Mouse (Mus musculus) adrenal gland, postnatal 25 days (tissue): ENCODE measurements around the gene Ephx3. TPM values are rescaled to one million over a fixed set of nuclear protein-coding genes. Genes with fewer than 3 reads are reported as not detected.
A peak's percentile ranks its signal among the peaks of the same experiment; 100 is the strongest.

Experiments used
- DNase-seq: peaks from one replicate; pipeline ENCODE4 v3.0.0; 2021; ENCODE audit warnings: mixed read lengths
- total RNA-seq: library from RNA; stranded (reverse); gene quantifications from 2 replicates; pipeline ENCODE4 v1.2.3, GENCODE M21; 2021

Gene Ephx3
- total RNA-seq, 1 experiment from 2014 or later, result not detected

DNA sequence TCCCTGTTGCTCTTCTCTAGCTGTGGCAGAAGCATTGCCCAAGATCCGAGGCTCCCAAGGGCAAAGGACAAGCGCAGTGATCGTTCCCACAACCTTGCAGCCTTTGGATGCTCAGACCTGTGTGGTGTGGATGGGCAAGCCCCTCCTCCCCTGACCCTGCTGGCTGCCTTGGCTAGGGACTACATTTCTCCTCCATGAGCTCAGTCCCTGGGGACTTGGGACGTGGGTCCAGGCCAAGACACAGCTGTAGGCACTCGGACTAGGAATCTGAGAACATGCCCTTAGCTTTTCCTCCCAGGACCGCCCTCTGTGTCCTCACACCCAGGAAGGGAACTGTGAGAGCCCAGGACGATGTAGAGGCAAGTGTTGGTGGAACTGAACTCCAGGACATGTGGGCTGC, 16.2 kb downstream of the Ephx3 start:
- DNase-seq, result peak; percentile 37

GRCm38 (mm10) chr17:32172485-32172884, 16.9 kb downstream of the Ephx3 start:
- no peak for DNase-seq

DNA sequence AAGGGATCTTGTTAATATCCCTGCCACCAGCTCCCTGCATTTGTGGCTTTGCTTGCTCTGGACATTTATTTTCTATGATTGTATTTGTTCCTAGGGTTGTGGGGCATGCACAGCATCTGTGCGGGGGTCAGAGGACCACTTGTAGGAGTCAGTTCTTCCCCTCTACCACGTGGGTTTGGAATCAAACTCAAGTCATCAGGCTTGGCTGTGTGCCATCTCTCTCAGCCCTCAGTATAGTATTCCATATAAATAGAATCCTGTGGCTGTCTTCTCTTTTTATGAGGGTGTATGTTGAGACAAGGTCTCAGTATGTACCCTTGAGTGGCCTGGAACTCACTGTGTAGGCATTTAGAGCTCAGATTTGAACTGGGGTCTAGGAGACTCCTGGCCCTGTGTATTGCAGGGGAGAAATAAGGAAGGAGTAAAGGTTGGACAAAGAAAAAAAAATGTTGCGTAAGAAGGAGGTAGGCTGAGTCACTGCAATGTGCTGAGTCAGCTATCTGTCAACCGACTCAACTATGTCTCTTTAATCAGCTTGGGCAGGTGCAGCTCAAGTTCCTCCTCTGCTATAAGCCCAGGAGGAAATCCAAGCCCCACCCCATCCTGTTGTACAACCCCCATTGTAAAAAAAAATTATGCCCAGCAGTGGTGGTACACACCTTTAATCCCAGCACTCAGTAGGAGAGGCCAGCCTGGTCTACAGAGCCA, 19.7 kb downstream of the Ephx3 start:
- no peak for DNase-seq

GRCm38 (mm10) chr17:32166687-32167086, 22.7 kb downstream of the Ephx3 start, which contains the start of gene Notch3:
TSS of gene Notch3 (minus strand) at chr17:32166852.
- peak; percentile 58 for DNase-seq

- DNase-seq, result peak; percentile 36
These were observed 23.4 kb downstream of the Ephx3 start for GRCm38 (mm10) chr17:32165803-32166595.

DNA sequence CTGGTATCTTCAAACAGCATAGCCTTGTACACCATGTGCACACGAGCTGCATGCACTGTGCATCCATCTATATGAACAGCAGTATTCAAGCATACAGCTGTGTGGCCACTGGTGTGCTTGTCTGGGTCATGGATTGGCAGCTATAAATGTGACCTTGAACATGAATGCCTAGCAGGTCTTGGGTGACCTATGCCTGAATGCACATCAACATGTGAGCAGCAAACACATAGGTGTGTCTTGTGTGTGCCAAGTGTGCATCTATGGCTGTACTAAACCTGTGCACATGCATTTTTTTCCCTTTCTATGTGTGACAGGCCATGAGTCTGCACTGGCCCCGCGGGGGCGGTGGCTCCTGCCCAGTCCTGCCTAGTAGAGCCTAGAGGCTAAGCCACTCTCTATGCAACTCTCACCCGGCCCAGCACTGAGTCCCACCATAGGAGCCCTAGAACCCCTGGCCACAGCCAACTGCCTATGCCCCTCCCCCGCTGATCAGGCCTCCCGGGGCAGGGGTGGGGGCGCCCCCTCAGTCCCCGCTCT, 24.0 kb downstream of the Ephx3 start:
- DNase-seq, result no peak

GRCm38 (mm10) chr17:32164780-32165179, 24.6 kb downstream of the Ephx3 start:
- DNase-seq, result no peak

DNA sequence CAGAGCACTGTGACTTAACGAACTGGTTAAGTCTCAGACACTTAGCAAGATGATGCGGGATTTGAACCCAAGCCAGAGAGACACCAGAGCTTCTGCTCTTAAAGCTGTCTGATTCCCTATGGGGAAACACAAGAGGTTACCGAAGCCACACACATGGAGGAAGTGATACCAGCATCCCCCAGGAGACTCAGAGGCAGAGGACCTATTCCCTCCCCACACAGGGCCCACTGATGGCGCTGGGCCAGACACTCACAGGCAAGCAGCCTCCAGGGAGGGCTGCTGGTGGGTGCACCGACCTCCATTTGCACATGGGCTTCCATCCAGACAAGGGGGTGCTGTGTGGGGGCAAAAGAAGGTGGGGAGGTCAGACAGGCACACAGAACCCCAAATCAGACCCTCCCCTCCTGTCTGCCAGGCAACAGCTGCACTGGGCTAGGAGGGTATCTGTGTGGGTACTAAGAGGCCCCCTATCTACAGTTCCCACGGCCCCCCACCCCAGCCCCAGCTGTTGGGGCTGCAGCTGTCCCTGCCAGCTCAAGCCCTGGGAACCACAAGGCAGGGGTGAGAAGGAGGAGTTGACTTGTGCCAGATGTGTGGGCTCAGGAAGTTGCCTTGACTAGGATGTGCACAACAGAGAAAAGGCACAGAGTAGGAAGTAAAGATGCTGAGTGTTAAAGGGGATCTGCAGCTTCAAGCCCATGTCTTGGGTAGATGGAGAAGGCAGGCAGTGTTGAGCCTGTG, 25.3 kb downstream of the Ephx3 start:
- no peak for DNase-seq

- peak; percentile 69 for DNase-seq
These were observed 27.1 kb downstream of the Ephx3 start for GRCm38 (mm10) chr17:32162112-32162850.

GRCm38 (mm10) chr17:32160882-32161281, 28.5 kb downstream of the Ephx3 start:
- no peak for DNase-seq

GRCm38 (mm10) chr17:32158841-32159240, 30.5 kb downstream of the Ephx3 start:
- no peak for DNase-seq

DNA sequence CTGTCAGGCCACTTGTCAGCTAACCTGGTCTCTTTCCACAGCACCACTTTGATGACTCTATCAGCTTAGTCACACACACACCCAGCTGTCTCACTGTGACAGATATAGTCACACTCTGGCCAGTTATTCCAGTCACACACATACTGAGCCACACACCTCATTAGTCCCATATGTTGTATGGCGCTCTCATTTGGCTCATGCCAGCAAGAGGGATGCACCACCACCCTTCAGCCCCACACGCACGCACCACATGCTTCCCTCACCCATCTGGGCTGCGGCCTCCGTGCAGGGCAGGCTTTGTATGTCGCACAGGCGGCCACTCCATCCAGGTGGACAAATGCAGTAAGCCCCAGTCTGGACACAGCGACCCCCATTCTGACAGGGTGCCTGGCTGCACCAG, 42.6 kb downstream of the Ephx3 start:
- no peak for DNase-seq

DNA sequence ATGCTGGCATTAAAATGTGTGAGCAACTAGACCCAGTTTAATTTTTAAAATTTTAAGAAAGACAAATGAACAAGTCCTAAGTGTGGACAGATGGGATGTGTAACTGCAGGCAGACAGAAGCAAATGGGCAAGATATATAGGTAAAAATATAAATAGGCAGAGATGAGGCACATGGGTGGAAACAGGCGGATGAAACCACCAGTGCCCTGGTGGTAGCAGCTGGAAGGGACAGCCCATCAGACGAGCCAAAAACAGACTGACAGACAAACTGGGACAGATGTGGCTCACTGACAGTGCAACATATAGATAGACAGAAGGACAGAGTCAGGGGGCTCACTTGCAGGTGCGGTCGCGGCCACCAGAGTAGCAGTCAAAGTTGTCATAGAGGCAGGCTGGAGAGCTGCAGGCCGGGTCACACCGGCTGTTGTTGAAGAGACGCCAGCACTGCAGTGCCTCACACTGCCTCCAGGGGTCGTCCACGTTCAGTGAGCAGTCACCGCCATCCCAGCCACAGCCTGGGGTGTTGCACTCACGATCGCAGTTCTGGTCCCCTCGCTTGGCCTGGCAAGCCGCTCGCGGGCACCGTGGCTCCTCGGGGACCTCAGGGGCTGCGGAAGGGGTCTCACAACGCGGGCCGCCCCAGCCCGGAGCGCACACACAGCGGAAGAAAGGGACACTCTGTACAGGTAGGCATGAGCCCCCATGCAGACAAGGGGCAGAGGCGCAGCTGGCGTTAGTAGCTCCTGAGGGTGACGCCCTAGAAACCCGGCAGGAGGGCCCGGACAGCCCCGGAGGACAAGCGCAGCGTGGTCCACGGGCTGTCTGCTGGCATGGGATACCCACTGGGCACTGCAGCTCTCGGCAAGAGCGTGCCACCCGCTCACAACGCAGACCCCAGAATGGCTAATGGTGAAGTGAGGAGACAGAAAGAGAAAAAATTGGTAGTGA, 46.2 kb downstream of the Ephx3 start:
- DNase-seq, result peak; percentile 85

GRCm38 (mm10) chr17:32142234-32142633, 47.1 kb downstream of the Ephx3 start:
- no peak for DNase-seq

Other genes with a start within 250 kb of the Ephx3 start
- gene Rrp1b, start 153.4 kb downstream of the Ephx3 start, total RNA-seq, result 27.5 and 29.5 TPM in 2 replicates
- 0.76 and 1.2 TPM in 2 replicates for gene Hsf2bp, start 153.2 kb downstream of the Ephx3 start, total RNA-seq
- 11.3 and 11.8 TPM in 2 replicates for gene Notch3, start 22.7 kb downstream of the Ephx3 start, total RNA-seq
- 122 and 143 TPM in 2 replicates for gene Brd4, start 95.2 kb upstream of the Ephx3 start, total RNA-seq
- 85.2 and 89.0 TPM in 2 replicates for gene Akap8, start 131.7 kb upstream of the Ephx3 start, total RNA-seq
- gene Akap8l, start 161.1 kb upstream of the Ephx3 start, total RNA-seq, result 163 and 192 TPM in 2 replicates
- gene Wiz, start 199.9 kb upstream of the Ephx3 start, total RNA-seq, result 55.4 and 58.3 TPM in 2 replicates
- 0.57 and 1.2 TPM in 2 replicates for gene Rasal3, start 214.0 kb upstream of the Ephx3 start, total RNA-seq
- gene Pglyrp2, start 234.6 kb upstream of the Ephx3 start, total RNA-seq, result 0.12 and 0.57 TPM in 2 replicates